Mouse (Mus musculus) thymus, adult 2 months (tissue): ENCODE measurements around the gene Gpr18.

Source experiments
- CTCF ChIP-seq: fragments of 200-500 bp; IDR thresholded peaks from 2 replicates; pipeline ENCODE4 v1.5.1; 2012; ENCODE audit warnings: mild to moderate bottlenecking, control low read depth, low read length, moderate library complexity, borderline replicate concordance; ENCODE audit not compliant: control insufficient read depth, poor library complexity, insufficient read depth; ENCODE audit errors: extremely low read depth
- POLR2A ChIP-seq: fragments of 200-500 bp; IDR thresholded peaks from 2 replicates; pipeline ENCODE4 v1.6.1; 2012; ENCODE audit warnings: mild to moderate bottlenecking, low read length, control low read depth, moderate library complexity; ENCODE audit not compliant: control insufficient read depth, poor library complexity, insufficient read depth; ENCODE audit errors: extremely low read depth

- TF ChIP-seq CTCF = no peak
- no peak for TF ChIP-seq POLR2A
Measured at GRCm38 (mm10) chr14:121926901-121927300, 11.3 kb upstream of the Gpr18 start.
